9 mouse cellular contexts compared by ENCODE assay signal in the genomic region with DNA sequence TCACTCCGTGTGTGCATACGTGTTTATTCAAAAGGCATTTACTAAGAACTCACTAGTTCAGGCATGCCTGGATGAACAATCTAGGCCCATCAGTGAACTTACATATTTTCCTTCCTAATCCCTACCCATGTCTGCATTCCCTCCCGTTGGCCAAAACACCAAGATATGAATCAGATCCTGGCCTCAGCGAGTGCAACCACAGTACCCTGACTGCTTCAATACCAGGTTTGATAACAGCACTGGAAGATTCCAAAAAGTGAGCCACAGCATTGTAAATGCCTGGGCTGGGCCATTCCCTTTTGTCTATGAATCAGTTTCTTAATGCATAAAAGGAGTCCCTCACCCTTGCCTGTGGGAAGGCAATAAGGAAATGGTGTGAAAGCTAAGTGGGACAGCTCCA. TPM values are rescaled to one million over a fixed set of nuclear protein-coding genes. Genes with fewer than 3 reads are reported as not detected.
A peak's percentile ranks its signal among the peaks of the same experiment; 100 is the strongest.
DNase-seq lines count a peak whose midpoint lies in the region; ATAC-seq and TF ChIP-seq lines count a peak whose summit lies in the region.
"Had no signal": no experiment of that assay in that cellular context is flagged by ENCODE, and none has a peak within 500 bp of the region (broad histone marks: within the 10 kb centered on the region; RNA-seq: fewer than 3 reads in every experiment).

No protein-coding gene starts in this region.

- no peak for DNase-seq in lung, postnatal 10 days
- DNase-seq in limb, embryonic 10.5 days (ENCODE audit: low spot score): no peak
- no peak for DNase-seq in embryo, embryonic 11 days
- no peak for DNase-seq in spleen, postnatal 14 days (ENCODE audit: low spot score in 2 of 2)
- no peak for DNase-seq in left cerebral cortex, adult 9 months (ENCODE audit: low spot score in 2 of 2)
- DNase-seq: thymus, adult 2 months had no signal

- peaks cover 12% of the 10 kb centered on the region; the same call in 1 of the 2 replicates for H3K27me3 ChIP-seq in lung, embryonic 15.5 days
- H3K27me3 ChIP-seq in limb, embryonic 10.5 days (ENCODE audit: low read depth, poor library complexity, severe bottlenecking): peaks cover 52% of the 10 kb centered on the region

- H3K4me3 ChIP-seq in lung, embryonic 15.5 days: peak overlapping the region; percentile 70
- H3K4me3 ChIP-seq in embryonic fibroblast, embryonic 13.5 days (ENCODE audit: insufficient read depth, low read length): peak overlapping the region; percentile 85
- H3K4me3 ChIP-seq in limb, embryonic 10.5 days: peak overlapping the region; percentile 80
- H3K4me3 ChIP-seq in olfactory bulb, adult 2 months (ENCODE audit: insufficient read depth, low read depth, low read length): peak overlapping the region; percentile 76

- no peak overlapping the region for H3K27ac ChIP-seq in lung, embryonic 15.5 days
- H3K27ac ChIP-seq in embryonic fibroblast, embryonic 13.5 days (ENCODE audit: insufficient read depth, low read length): peak overlapping the region; percentile 74
- no peak overlapping the region for H3K27ac ChIP-seq in limb, embryonic 10.5 days
- no peak overlapping the region for H3K27ac ChIP-seq in olfactory bulb, adult 2 months (ENCODE audit: insufficient read depth, low read depth, low read length)

- H3K4me1 ChIP-seq in lung, embryonic 15.5 days: peaks cover 8% of the 10 kb centered on the region
- H3K4me1 ChIP-seq in embryonic fibroblast, embryonic 13.5 days (ENCODE audit: control insufficient read depth, insufficient read depth, low read length): no peaks in the 10 kb centered on the region
- peaks cover 13% of the 10 kb centered on the region for H3K4me1 ChIP-seq in limb, embryonic 10.5 days
- H3K4me1 ChIP-seq in olfactory bulb, adult 2 months (ENCODE audit: control insufficient read depth, insufficient read depth, low read length): peaks cover 10% of the 10 kb centered on the region

- 29% methylated on average over 4 of the region's 4 CpGs for WGBS in lung, embryonic 15.5 days
- 52% methylated on average over 4 of the region's 4 CpGs for WGBS in limb, embryonic 10.5 days
- 67% methylated on average over 4 of the region's 4 CpGs for WGBS in olfactory bulb, adult 2 months

- ATAC-seq in lung, embryonic 15.5 days (ENCODE audit: borderline replicate concordance, extremely low read depth, low FRiP score, low TSS enrichment): no peak

- peak overlapping the region; percentile 38 for H3K9ac ChIP-seq in lung, embryonic 15.5 days

- no peak for TF ChIP-seq CTCF in embryonic fibroblast, embryonic 13.5 days (IDR thresholded peaks at IDR 0.05; ENCODE audit: borderline replicate concordance, insufficient read depth, low read length)
- TF ChIP-seq CTCF in olfactory bulb, adult 2 months (IDR thresholded peaks at IDR 0.05; ENCODE audit: insufficient read depth, low read depth, low read length): no peak

- H3K4me2 ChIP-seq in lung, embryonic 15.5 days: peak overlapping the region; percentile 91

- H3K36me3 ChIP-seq in lung, embryonic 15.5 days: no peaks in the 10 kb centered on the region
- no peaks in the 10 kb centered on the region for H3K36me3 ChIP-seq in limb, embryonic 10.5 days

- no peaks in the 10 kb centered on the region for H3K9me3 ChIP-seq in lung, embryonic 15.5 days
- H3K9me3 ChIP-seq in limb, embryonic 10.5 days (replicated peaks): no peaks in the 10 kb centered on the region

- no peak for TF ChIP-seq POLR2A in embryonic fibroblast, embryonic 13.5 days (IDR thresholded peaks at IDR 0.05; ENCODE audit: low read depth, low read length)
- TF ChIP-seq POLR2A in olfactory bulb, adult 2 months (IDR thresholded peaks at IDR 0.05; ENCODE audit: insufficient read depth, low read depth, low read length): no peak

RNA-seq across cellular contexts. Expression of a gene that starts 0.8 kb away (rescaled TPM):
- 3.6 and 3.9 TPM in 2 replicates for polyA plus RNA-seq in lung, embryonic 15.5 days (2015; fragmentation: Nextera tagmentation; extraction: Ambion mirVana)
- 5.6 and 9.5 TPM in 2 replicates for polyA plus RNA-seq in embryonic fibroblast, embryonic 13.5 days (2011; ENCODE audit: insufficient read length, low read depth, missing spikeins)
- polyA plus RNA-seq in limb, embryonic 10.5 days (2016; fragmentation: Nextera tagmentation; extraction: Ambion mirVana): 1.2 and 1.8 TPM in 2 replicates
- polyA plus RNA-seq in olfactory bulb, adult 2 months (2012; ENCODE audit: insufficient read depth, insufficient read length, low replicate concordance, missing spikeins): not detected in 2 replicates

RNA-seq across cellular contexts. Expression of a gene that starts 47.2 kb away (rescaled TPM):
- 3.4 and 5.3 TPM in 2 replicates for polyA plus RNA-seq in lung, embryonic 15.5 days (2015; fragmentation: Nextera tagmentation; extraction: Ambion mirVana)
- 0.81 and 0.82 TPM in 2 replicates for polyA plus RNA-seq in embryonic fibroblast, embryonic 13.5 days (2011; ENCODE audit: insufficient read length, low read depth, missing spikeins)
- 2.1 and 2.2 TPM in 2 replicates for polyA plus RNA-seq in limb, embryonic 10.5 days (2016; fragmentation: Nextera tagmentation; extraction: Ambion mirVana)
- not detected in 2 replicates for polyA plus RNA-seq in olfactory bulb, adult 2 months (2012; ENCODE audit: insufficient read depth, insufficient read length, low replicate concordance, missing spikeins)
